Mouse (Mus musculus): ENCODE measurements around the gene Mtor. TPM values are rescaled to one million over a fixed set of nuclear protein-coding genes. Genes with fewer than 3 reads are reported as not detected.

The Mtor gene
- total and polyA plus RNA-seq, 3 experiments = 10.5 to 28.6 (median 24.3) TPM

DNA sequence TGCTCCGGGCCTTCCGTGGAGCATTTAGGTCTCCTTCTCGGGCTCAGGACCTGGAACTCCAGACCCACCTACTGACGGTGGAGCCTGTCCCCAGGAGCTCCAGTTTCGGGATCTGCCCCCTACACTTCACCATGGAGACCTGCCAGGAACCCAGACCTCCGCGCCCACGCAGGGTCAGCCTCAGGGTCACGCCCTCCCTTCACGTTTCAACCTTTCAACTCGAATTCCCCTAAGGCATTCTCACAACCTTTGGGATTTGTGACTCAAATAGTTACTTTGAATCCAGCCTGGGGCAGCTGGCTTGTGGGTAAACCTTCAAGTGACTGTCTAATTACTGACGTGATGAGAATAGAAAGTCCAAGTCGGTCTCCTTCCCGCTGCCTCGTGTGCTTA lies 438 bp downstream of the Mtor start:
- Histone ChIP-seq H3K4me2 (ENCODE audit: insufficient read depth, low read depth, poor library complexity, severe bottlenecking) (peak overlapping the region; percentile 99), H3K27me3 (replicated peaks) (no peaks in the 10 kb centered on the region), H3K36me3 (replicated peaks in 1 of 2; ENCODE audit: control insufficient read depth in 1 of 2, insufficient read depth in 1 of 2, low read length in 1 of 2) (peaks cover 12 to 30% of the 10 kb centered on the region in 2 experiments), H3K9me3 (replicated peaks; ENCODE audit: low read length) (no peaks in the 10 kb centered on the region), H3K27ac (ENCODE audit: insufficient read depth, low read depth) (no peak overlapping the region), H3K4me3 (replicated peaks in 1 of 3; ENCODE audit: low read depth in 2 of 3, low read length in 2 of 3, poor library complexity in 1 of 3) (peak overlapping the region; percentile 79 to 86 (median 85)), H3K9ac (ENCODE audit: insufficient read depth, low read depth) (peak overlapping the region; percentile 84), H3K79me2 (replicated peaks; ENCODE audit: control insufficient read depth, extremely low read depth, insufficient read depth, poor library complexity, severe bottlenecking) (peaks cover 16% of the 10 kb centered on the region), H3K4me1 (ENCODE audit: control insufficient read depth in 1 of 2, insufficient read depth in 2 of 2) (peaks cover 0 to 30% of the 10 kb centered on the region in 2 experiments; a peak in 2 of 4 replicates)
- peak; percentile 33 for DNase-seq (ENCODE audit: extremely low read depth)
- dilution Hi-C loops (cut with MboI; ENCODE audit: extremely low pct_ligation_motif_present, extremely low pct_unique_long_range_greater_than_20kb, low sequenced_read_pairs) (no loop called here), in situ Hi-C loops (cut with MboI; ENCODE audit: low pct_ligation_motif_present, low pct_unique_long_range_greater_than_20kb, low sequenced_read_pairs) (no loop called here)
- TF ChIP-seq TCF12 (IDR thresholded peaks at IDR 0.05; ENCODE audit: low read depth, low read length) = no peak
- no peak for TF ChIP-seq RAD21 (IDR thresholded peaks at IDR 0.05; ENCODE audit: low read depth, low read length)
- peak; percentile 48; the same call in 1 of the 2 replicates for TF ChIP-seq BHLHE40 (IDR thresholded peaks at IDR 0.05; ENCODE audit: low read depth, low read length)
- TF ChIP-seq HCFC1 (IDR thresholded peaks at IDR 0.05; ENCODE audit: low read depth, low read length) = no peak
- TF ChIP-seq MYC (IDR thresholded peaks at IDR 0.05; ENCODE audit: low read depth, low read length) = 0 out of 2 replicates have a peak, but pooled peaks have one; percentile 34
- TF ChIP-seq ZMIZ1 (IDR thresholded peaks at IDR 0.05; ENCODE audit: low read depth, low read length) = no peak
- no peak for TF ChIP-seq CHD2 (IDR thresholded peaks at IDR 0.05; ENCODE audit: low read length)
- TF ChIP-seq IRF4 (IDR thresholded peaks at IDR 0.05; ENCODE audit: low read depth, low read length) = peak; percentile 22; the same call in 1 of the 2 replicates
- TF ChIP-seq KAT2A (IDR thresholded peaks at IDR 0.05; ENCODE audit: insufficient replicate concordance, low read length) = no peak
- TF ChIP-seq MAFK (IDR thresholded peaks at IDR 0.05; ENCODE audit: insufficient replicate concordance, low read length) = no peak
- TF ChIP-seq GABPA (IDR thresholded peaks at IDR 0.05; ENCODE audit: insufficient replicate concordance, low read depth, low read length) = no peak
- TF ChIP-seq TBP (conservative IDR thresholded peaks at IDR 0.05; ENCODE audit: low read depth, low read length) = no peak
- TF ChIP-seq MAX (IDR thresholded peaks at IDR 0.05; ENCODE audit: low read length) = no peak
- TF ChIP-seq RCOR1 (conservative IDR thresholded peaks at IDR 0.05; ENCODE audit: low read depth, low read length) = no peak
- peak; percentile 88 for TF ChIP-seq MXI1 (IDR thresholded peaks at IDR 0.05; ENCODE audit: low read depth, low read length)
- TF ChIP-seq JUN (IDR thresholded peaks at IDR 0.05; ENCODE audit: insufficient read depth, low read depth, low read length) = no peak
- no peak for TF ChIP-seq ZNF384 (IDR thresholded peaks at IDR 0.05; ENCODE audit: low read depth, low read length)
- no peak for TF ChIP-seq NELFE (IDR thresholded peaks at IDR 0.05; ENCODE audit: low read depth, low read length)
- TF ChIP-seq ETS1 (conservative IDR thresholded peaks at IDR 0.05; ENCODE audit: low read depth, low read length) = no peak
- TF ChIP-seq EP300 (IDR thresholded peaks at IDR 0.05; ENCODE audit: low read length) = no peak
- no peak for TF ChIP-seq NRF1 (IDR thresholded peaks at IDR 0.05; ENCODE audit: low read depth, low read length)
- no peak for TF ChIP-seq PAX5 (IDR thresholded peaks at IDR 0.05; ENCODE audit: low read length)
- TF ChIP-seq SMC3 (IDR thresholded peaks at IDR 0.05; ENCODE audit: low read depth, low read length) = no peak
- TF ChIP-seq POLR2AphosphoS2 (IDR thresholded peaks at IDR 0.05; ENCODE audit: low read depth, low read length) = no peak
- TF ChIP-seq UBTF (IDR thresholded peaks at IDR 0.05; ENCODE audit: low read depth, low read length) = no peak; the same call in 1 of the 2 replicates
- peak; percentile 84 for TF ChIP-seq SIN3A (IDR thresholded peaks at IDR 0.05; ENCODE audit: low read length)
- TF ChIP-seq POLR2A (IDR thresholded peaks at IDR 0.05; ENCODE audit: low read depth, low read length) = no peak
- TF ChIP-seq MAZ (IDR thresholded peaks at IDR 0.05; ENCODE audit: low read depth, low read length) = no peak
- TF ChIP-seq ZKSCAN1 (IDR thresholded peaks at IDR 0.05; ENCODE audit: borderline replicate concordance, low read depth, low read length) = no peak
- no peak for TF ChIP-seq ELF1 (IDR thresholded peaks at IDR 0.05; ENCODE audit: low read depth, low read length)

Data from CH12.LX (cell line).